Comparison of ENCODE assay signal across 8 mouse cellular contexts in genomic region chr13:63567677-63568293, GRCm38 (mm10). TPM values are rescaled to one million over a fixed set of nuclear protein-coding genes. Genes with fewer than 3 reads are reported as not detected.
DNase-seq lines count a peak whose midpoint lies in the region; ATAC-seq and TF ChIP-seq lines count a peak whose summit lies in the region.

No protein-coding gene starts in this region.

- peak overlapping the region; percentile 78 to 96 for H3K4me3 ChIP-seq in ES-E14 (ENCODE audit: insufficient read depth in 1 of 2, low read depth in 1 of 2, low read length in 2 of 2, poor library complexity in 1 of 2, severe bottlenecking in 1 of 2)
- peak overlapping the region; percentile 75 for H3K4me3 ChIP-seq in forebrain, embryonic 16.5 days (replicated peaks; ENCODE audit: low read length)
- H3K4me3 ChIP-seq in neural tube, embryonic 14.5 days (ENCODE audit: low read depth, low read length) = peak overlapping the region; percentile 89
- peak overlapping the region; percentile 89 for H3K4me3 ChIP-seq in testis, adult 2 months (ENCODE audit: control insufficient read depth, low read depth, low read length)

- H3K9ac ChIP-seq in ES-E14 (ENCODE audit: insufficient read depth, low read depth, low read length, poor library complexity, severe bottlenecking) = peak overlapping the region; percentile 76
- peak overlapping the region; percentile 65 for H3K9ac ChIP-seq in forebrain, embryonic 16.5 days (replicated peaks; ENCODE audit: low read depth, low read length)
- peak overlapping the region; percentile 69 for H3K9ac ChIP-seq in neural tube, embryonic 14.5 days (replicated peaks; ENCODE audit: low read depth, low read length)

- H3K4me1 ChIP-seq in ES-E14 (ENCODE audit: control insufficient read depth in 2 of 2, insufficient read depth in 2 of 2, low read length in 2 of 2, poor library complexity in 1 of 2) = peaks cover 2 to 9% of the 10 kb centered on the region in 2 experiments; a peak in 2 of 4 replicates
- peaks cover 49% of the 10 kb centered on the region for H3K4me1 ChIP-seq in forebrain, embryonic 16.5 days (replicated peaks; ENCODE audit: control insufficient read depth, insufficient read depth, low read length)
- H3K4me1 ChIP-seq in neural tube, embryonic 14.5 days (ENCODE audit: control insufficient read depth, insufficient read depth, low read length) = peaks cover 16% of the 10 kb centered on the region; the same call in 1 of the 2 replicates
- H3K4me1 ChIP-seq in testis, adult 2 months (ENCODE audit: control insufficient read depth, insufficient read depth, low read length) = peaks cover 39% of the 10 kb centered on the region

- peak overlapping the region; percentile 98 for H3K4me2 ChIP-seq in forebrain, embryonic 16.5 days (ENCODE audit: low read length)
- peak overlapping the region; percentile 96 for H3K4me2 ChIP-seq in neural tube, embryonic 14.5 days (ENCODE audit: low read depth, low read length)

- peak; percentile 69 for ATAC-seq in forebrain, embryonic 16.5 days
- ATAC-seq in neural tube, embryonic 14.5 days (ENCODE audit: low read depth) = peak; percentile 80

- intact Hi-C loops in heart, postnatal 36 days (cut with DNase I) = loop anchor here (2.0 to 10.0 kb wide), 6 partner anchors 75 to 587 kb away; partner anchors contain the start of gene Zfp367

- DNase-seq in ES-E14 (ENCODE audit: low read depth, low spot score) = peak; percentile 77
- peak; percentile 95 to 97 for DNase-seq in cerebellum, adult 18-20 months
- peak; percentile 91 to 96 for DNase-seq in heart, postnatal 36 days
- DNase-seq in layer of hippocampus, adult 18-20 months (ENCODE audit: low spot score in 2 of 2) = peak; percentile 89 to 96
- DNase-seq in lung, adult 18-20 months = peak; percentile 96

- no peaks in the 10 kb centered on the region for H3K9me3 ChIP-seq in ES-E14 (ENCODE audit: control insufficient read depth, insufficient read depth, low read depth, low read length)
- H3K9me3 ChIP-seq in forebrain, embryonic 16.5 days (ENCODE audit: control insufficient read depth, low read length) = no peaks in the 10 kb centered on the region
- H3K9me3 ChIP-seq in neural tube, embryonic 14.5 days (ENCODE audit: control insufficient read depth, low read length) = no peaks in the 10 kb centered on the region

- H3K36me3 ChIP-seq in ES-E14 (ENCODE audit: control insufficient read depth, insufficient read depth, low read length, poor library complexity, severe bottlenecking) = peaks cover 3% of the 10 kb centered on the region; the same call in 1 of the 2 replicates
- H3K36me3 ChIP-seq in forebrain, embryonic 16.5 days (ENCODE audit: control insufficient read depth, insufficient read depth) = no peaks in the 10 kb centered on the region
- no peaks in the 10 kb centered on the region for H3K36me3 ChIP-seq in neural tube, embryonic 14.5 days (ENCODE audit: control insufficient read depth, insufficient read depth, low read length)
- H3K36me3 ChIP-seq in testis, adult 2 months (ENCODE audit: control insufficient read depth, insufficient read depth, low read length) = no peaks in the 10 kb centered on the region

- TF ChIP-seq POLR2A in testis, adult 2 months (IDR thresholded peaks at IDR 0.05; ENCODE audit: control insufficient read depth, low read depth, low read length) = peak; percentile 61

- no peak for TF ChIP-seq CTCF in testis, adult 2 months (IDR thresholded peaks at IDR 0.05; ENCODE audit: control insufficient read depth, insufficient read depth, insufficient replicate concordance, low read depth, low read length)

- H3K27ac ChIP-seq in ES-E14 (ENCODE audit: insufficient read depth, low read depth, low read length, poor library complexity, severe bottlenecking) = no peak overlapping the region
- H3K27ac ChIP-seq in forebrain, embryonic 16.5 days (ENCODE audit: low read length) = peak overlapping the region; percentile 74
- peak overlapping the region; percentile 85 for H3K27ac ChIP-seq in neural tube, embryonic 14.5 days (ENCODE audit: low read depth, low read length)
- H3K27ac ChIP-seq in testis, adult 2 months (ENCODE audit: control insufficient read depth, insufficient read depth, low read depth, low read length) = peak overlapping the region; percentile 88

- peaks cover 21% of the 10 kb centered on the region for H3K27me3 ChIP-seq in forebrain, embryonic 16.5 days (replicated peaks; ENCODE audit: control insufficient read depth, insufficient read depth, low read length)
- 0 out of 2 replicates have a peak, but pooled peaks cover 3% of the 10 kb centered on the region for H3K27me3 ChIP-seq in neural tube, embryonic 14.5 days (ENCODE audit: control insufficient read depth, insufficient read depth, low read length)
- no peaks in the 10 kb centered on the region for H3K27me3 ChIP-seq in testis, adult 2 months (ENCODE audit: control insufficient read depth, insufficient read depth, low read length)

- WGBS in forebrain, embryonic 16.5 days = under 1% methylated on average over 61 of the region's 62 CpGs
- under 1% methylated on average over 62 of the region's 62 CpGs for WGBS in neural tube, embryonic 14.5 days

- in situ Hi-C loops in ES-E14 (cut with MboI; ENCODE audit: low sequenced_read_pairs in 2 of 2, unreplicated experiment in 2 of 2) = no loop called here

TF ChIP-seq in ES-E14, 5 proteins besides CTCF, POLR2A, EP300 and RAD21:
- no peak for TF ChIP-seq ZC3H11A (IDR thresholded peaks at IDR 0.05; ENCODE audit: borderline replicate concordance, low read depth, low read length)
- TF ChIP-seq ZNF384 (IDR thresholded peaks at IDR 0.05; ENCODE audit: low read depth, low read length) = peak; percentile 85
- TF ChIP-seq HCFC1 (IDR thresholded peaks at IDR 0.05; ENCODE audit: borderline replicate concordance, insufficient read depth, low read length) = 0 out of 2 replicates have a peak, but pooled peaks have one; percentile 17
- TF ChIP-seq CHD2 (IDR thresholded peaks at IDR 0.05; ENCODE audit: low read depth, low read length) = no peak
- TF ChIP-seq MAFK (IDR thresholded peaks at IDR 0.05; ENCODE audit: insufficient read depth, low read depth, low read length) = no peak

RNA-seq across cellular contexts. Expression of gene Ptch1, which starts 5.6 kb away (rescaled TPM):
- 21.6 and 63.8 TPM in 2 replicates for total RNA-seq in ES-E14 (2012; rRNA removed)
- 8.0 and 11.2 TPM in 2 replicates for polyA plus RNA-seq in forebrain, embryonic 16.5 days (2015; fragmentation: Nextera tagmentation; extraction: Ambion mirVana)
- 10 to 100 TPM; 17.5 to 18.5 TPM for total RNA-seq in heart, postnatal 36 days (2021)
- total RNA-seq in layer of hippocampus, adult 18-20 months (2021) = 10 to 100 TPM; 43.0 to 50.2 TPM
- 26.4 and 28.7 TPM in 2 replicates for polyA plus RNA-seq in neural tube, embryonic 14.5 days (2014; fragmentation: Nextera tagmentation; extraction: Ambion mirVana)
- 4.5 and 5.6 TPM in 2 replicates for polyA plus RNA-seq in testis, adult 2 months (2012; rRNA removed)
